Mouse (Mus musculus) heart, adult 9 months (tissue): Measurements from ENCODE around the gene Dmgdh.
A peak's percentile ranks its signal among the peaks of the same experiment; 100 is the strongest.

Source experiments
- DNase-seq, 2 experiments: peaks; one replicate each; pipeline ENCODE4 v3.0.0; 2022; ENCODE audit warnings: low spot score in 2 of 2

The Dmgdh gene

DNA sequence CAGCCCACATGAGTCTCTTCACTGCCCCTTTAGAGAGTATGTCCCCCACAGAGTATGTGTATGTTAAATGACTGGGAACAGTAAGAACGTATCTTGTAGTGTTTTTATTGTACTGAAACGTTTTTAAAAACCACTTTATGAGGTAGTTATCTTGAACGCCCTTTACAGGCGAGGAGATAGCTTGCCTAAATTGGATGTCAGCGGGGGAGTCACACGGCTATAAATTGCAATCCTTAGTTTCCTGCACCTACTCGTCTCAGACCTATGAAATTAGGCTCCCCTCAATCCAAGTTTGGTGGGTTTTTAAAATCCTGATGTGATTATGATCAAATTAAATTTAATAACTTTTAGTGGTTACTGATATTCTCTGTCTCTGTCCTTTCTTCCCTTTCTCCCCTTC lies 98.6 kb downstream of the Dmgdh start:
- DNase-seq, result no peak

DNA sequence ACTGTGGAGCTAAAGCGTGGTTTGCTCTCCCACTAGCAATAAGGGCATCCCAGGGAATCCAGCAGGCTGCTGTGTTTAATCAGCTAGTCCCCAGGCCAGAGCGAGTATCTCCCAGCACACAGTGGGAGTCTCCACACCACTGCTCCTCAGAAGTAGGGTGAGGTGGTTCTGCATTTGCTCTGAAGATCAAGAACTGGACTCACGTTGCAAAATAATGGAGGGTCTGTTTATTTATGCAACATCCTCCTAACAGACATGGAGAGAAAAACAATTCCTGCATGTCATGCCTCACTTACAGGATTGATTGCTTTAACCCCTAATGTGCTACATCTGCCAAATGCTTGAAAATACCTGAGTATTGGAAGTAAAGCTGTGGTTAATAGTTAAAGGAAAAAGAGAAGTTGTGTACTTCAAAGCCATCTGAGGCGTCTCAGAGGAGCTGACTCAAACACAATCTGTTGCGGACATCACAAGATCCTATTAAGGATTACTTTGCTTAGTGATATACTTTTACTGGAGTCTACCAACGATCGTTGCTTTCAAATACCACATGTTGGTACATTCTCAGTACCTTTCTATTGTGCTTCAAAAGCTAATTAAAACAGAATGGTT lies 99.6 kb downstream of the Dmgdh start:
- no peak for DNase-seq

DNA sequence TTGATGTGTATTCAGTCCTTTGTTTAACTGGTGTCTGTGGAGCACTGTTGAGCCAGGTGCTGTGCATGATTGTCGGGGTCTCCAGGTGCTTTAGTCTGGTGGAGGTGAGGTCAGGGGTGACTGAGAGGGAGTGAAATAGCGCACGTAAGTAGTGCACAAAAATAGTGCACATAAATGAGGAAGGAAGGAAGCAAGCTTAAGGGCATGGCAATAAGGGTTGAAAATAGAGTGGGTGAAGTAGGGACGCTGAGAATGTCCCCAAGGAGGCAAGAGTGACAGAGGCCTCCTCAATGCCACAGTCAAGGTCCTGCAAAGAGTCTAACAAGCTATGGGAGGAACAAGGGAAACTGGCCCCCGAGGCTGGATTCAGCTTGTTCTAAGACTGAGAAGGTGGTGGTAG lies 108.6 kb downstream of the Dmgdh start:
- no peak for DNase-seq

GRCm38 (mm10) chr13:93785329-93785728 lies 111.1 kb downstream of the Dmgdh start:
- DNase-seq, result no peak

DNA sequence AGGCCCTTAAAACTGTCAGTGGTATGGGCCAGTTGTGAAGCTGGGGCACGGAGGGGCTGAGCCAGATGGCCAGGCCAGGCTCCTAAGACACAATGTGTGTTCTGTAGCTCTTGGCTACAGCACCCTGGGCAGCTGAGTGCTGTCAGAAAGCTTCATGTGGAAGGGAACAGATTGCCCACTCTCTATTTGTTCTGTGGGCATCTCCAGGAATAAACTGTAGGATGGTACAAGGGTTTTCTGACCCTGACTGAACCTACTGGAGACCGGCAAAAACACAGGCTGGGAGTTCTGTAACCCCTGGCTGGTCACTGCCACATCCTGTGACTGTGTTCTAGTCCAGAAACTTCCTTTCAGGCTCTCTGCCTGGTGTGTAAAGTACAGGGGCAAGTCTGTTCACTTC lies 111.8 kb downstream of the Dmgdh start:
- DNase-seq, result no peak

GRCm38 (mm10) chr13:93787647-93788046 lies 113.4 kb downstream of the Dmgdh start:
- DNase-seq, result no peak

DNA sequence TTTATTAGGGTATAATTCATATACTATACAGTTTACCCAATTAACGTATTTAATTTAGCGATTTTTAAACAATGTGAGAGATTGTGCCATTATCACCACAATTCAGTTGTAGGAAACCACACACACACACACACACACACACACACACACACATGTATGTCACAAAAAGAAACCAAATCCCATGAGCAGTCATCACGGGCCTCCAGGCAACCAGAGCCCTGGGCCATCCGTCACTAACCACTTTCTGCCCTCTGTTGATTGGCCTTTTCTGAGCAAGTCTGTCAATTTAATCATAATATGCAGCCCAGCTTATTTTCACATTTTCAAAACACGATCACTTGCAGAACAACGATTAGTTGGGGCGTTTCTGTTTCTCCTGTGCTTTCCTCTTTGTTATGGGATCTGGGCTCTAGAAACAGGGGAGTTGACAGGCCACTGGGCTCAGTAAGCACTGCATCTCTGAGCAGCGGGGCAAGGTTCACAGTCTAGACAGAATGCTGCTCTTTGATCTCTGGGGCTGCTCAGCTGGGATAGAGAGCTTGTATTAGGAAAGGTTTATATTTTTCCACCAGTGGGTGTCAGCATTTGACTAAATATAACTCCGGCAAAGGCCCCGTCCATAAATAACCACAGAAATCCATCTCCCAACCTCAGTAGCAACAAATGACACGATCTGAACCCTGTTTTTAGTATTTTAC lies 118.9 kb downstream of the Dmgdh start:
- DNase-seq, result peak; percentile 34 to 55

DNA sequence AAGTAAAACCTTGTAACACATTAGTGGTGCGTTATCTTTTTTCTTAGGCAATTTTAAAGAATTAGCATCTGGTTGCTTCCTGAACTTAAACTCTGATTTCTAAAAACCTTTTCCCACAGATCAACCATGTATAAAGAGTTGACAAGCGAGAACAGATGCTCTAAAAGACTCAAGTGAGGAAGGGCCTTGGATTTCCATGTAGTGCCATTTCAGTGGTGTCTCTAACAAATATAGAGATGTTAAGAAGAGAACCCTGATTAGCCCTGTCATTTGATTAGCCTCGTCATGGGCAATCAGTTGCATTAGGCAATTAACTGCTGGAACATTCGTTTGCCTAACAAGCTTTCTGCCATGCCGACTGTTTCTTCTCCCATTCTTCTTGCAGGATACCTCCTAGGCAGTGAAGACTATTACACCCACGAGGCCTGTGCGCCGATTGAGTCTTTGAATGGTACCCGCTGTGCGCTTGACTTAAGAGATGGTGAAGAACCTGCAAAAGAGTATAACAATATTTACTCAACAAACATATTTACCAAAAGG lies 119.5 kb downstream of the Dmgdh start:
- DNase-seq, result no peak

GRCm38 (mm10) chr13:93797011-93797600 lies 122.9 kb downstream of the Dmgdh start:
- DNase-seq, result no peak
